Mouse (Mus musculus) stomach, postnatal 0 days (tissue): ENCODE results near the gene Dnajb7. TPM values are rescaled to one million over a fixed set of nuclear protein-coding genes. Genes with fewer than 3 reads are reported as not detected.
"Not testable (repeated sequence)": the region's sequence is repeated elsewhere in the genome, so short reads cannot be mapped to it uniquely, and the experiment has no call there.

ENCODE experiments used
- ATAC-seq: fragments of 200-750 bp; cut with Nextera tagmentation; 2 replicates; pipeline ENCODE4 v1.8.0; 2017; ENCODE audit not compliant: low FRiP score, low TSS enrichment
- DNase-seq: peaks from one replicate; pipeline ENCODE4 v3.0.0-alpha.2; 2016; ENCODE audit warnings: low spot score
- H3K27ac ChIP-seq: fragments of 300-500 bp; sonication (generic); replicated peaks from 2 replicates; pipeline ENCODE4 v1.5.1; 2014; ENCODE audit warnings: mild to moderate bottlenecking, control low read depth
- H3K27me3 ChIP-seq: fragments of 300-500 bp; sonication (generic); 2 replicates; pipeline ENCODE4 v1.6.1; 2014; ENCODE audit warnings: low read length; ENCODE audit not compliant: control insufficient read depth, insufficient read depth
- H3K36me3 ChIP-seq: fragments of 300-500 bp; sonication (generic); 2 replicates; pipeline ENCODE4 v1.6.1; 2014; ENCODE audit warnings: low read length, mixed read lengths; ENCODE audit not compliant: control insufficient read depth, insufficient read depth
- H3K4me1 ChIP-seq: fragments of 300-500 bp; sonication (generic); replicated peaks from 2 replicates; pipeline ENCODE4 v1.6.1; 2014; ENCODE audit warnings: antibody characterized with exemption; ENCODE audit not compliant: control insufficient read depth, insufficient read depth
- H3K4me2 ChIP-seq: fragments of 300-500 bp; sonication (generic); replicated peaks from 2 replicates; pipeline ENCODE4 v1.6.1; 2014; ENCODE audit warnings: low read depth, mild to moderate bottlenecking, control low read depth, moderate library complexity
- H3K4me3 ChIP-seq: fragments of 300-500 bp; sonication (generic); 2 replicates; pipeline ENCODE4 v1.5.1; 2014; ENCODE audit warnings: low read depth, low read length, control low read depth
- H3K9ac ChIP-seq: fragments of 300-500 bp; sonication (generic); 2 replicates; pipeline ENCODE4 v1.6.1; 2014; ENCODE audit warnings: mild to moderate bottlenecking, low read length, control low read depth, mixed read lengths
- H3K9me3 ChIP-seq: fragments of 300-500 bp; sonication (generic); 2 replicates; pipeline ENCODE4 v1.6.1; 2016; ENCODE audit warnings: low read length; ENCODE audit not compliant: control insufficient read depth
- CTCF ChIP-seq: IDR thresholded peaks from 2 replicates; pipeline ENCODE4 v1.5.1; 2016; ENCODE audit warnings: antibody characterized with exemption, low read depth, mild to moderate bottlenecking, moderate library complexity
- EP300 ChIP-seq: optimal IDR thresholded peaks from 2 replicates; pipeline ENCODE3; 2016; ENCODE audit warnings: antibody characterized with exemption
- WGBS: fragments of 180-500 bp; shearing (Covaris S2); extraction: QIAGEN DNeasy Blood & Tissue Kit; methylation state at CpG from one replicate; pipeline ENCODE4 v1.1.7; 2014; 5-methylcytosine and 5-hydroxymethylcytosine counted together
- polyA plus RNA-seq: library from polyadenylated mRNA; unstranded; fragments of >200 nt; fragmentation: Nextera tagmentation; extraction: Ambion mirVana; gene quantifications from 2 replicates; pipeline ENCODE4 v1.2.1, GENCODE M21; 2015

Gene Dnajb7
- polyA plus RNA-seq, 1 experiment from 2014 or later: 0.70 TPM

- no peak overlapping the region for H3K9ac ChIP-seq
- DNase-seq: no peak
- no peak for TF ChIP-seq EP300
- no peak for TF ChIP-seq CTCF
- WGBS: 71% methylated on average over 3 of the region's 3 CpGs
- no peak overlapping the region for H3K27ac ChIP-seq
- no peaks in the 10 kb centered on the region for H3K4me1 ChIP-seq
- H3K9me3 ChIP-seq: no peaks in the 10 kb centered on the region
- H3K4me2 ChIP-seq: no peak overlapping the region
- no peak overlapping the region for H3K4me3 ChIP-seq
- ATAC-seq: no peak
- no peaks in the 10 kb centered on the region; the same call in 1 of the 2 replicates for H3K36me3 ChIP-seq
- no peaks in the 10 kb centered on the region for H3K27me3 ChIP-seq
These were observed 17.2 kb upstream of the Dnajb7 start for GRCm38 (mm10) chr15:81425311-81425710.

GRCm38 (mm10) chr15:81422156-81422681 is 14.1 kb upstream of the Dnajb7 start:
- peak overlapping the region; percentile 36 for H3K4me2 ChIP-seq
- no peaks in the 10 kb centered on the region for H3K36me3 ChIP-seq
- TF ChIP-seq EP300: peak; percentile 61
- TF ChIP-seq CTCF: no peak
- 19% methylated on average over 7 of the region's 7 CpGs for WGBS
- peak overlapping the region; percentile 91 for H3K27ac ChIP-seq
- no peaks in the 10 kb centered on the region for H3K4me1 ChIP-seq
- no peaks in the 10 kb centered on the region for H3K9me3 ChIP-seq
- H3K27me3 ChIP-seq: no peaks in the 10 kb centered on the region
- ATAC-seq (peak; percentile 41; the same call in 1 of the 2 replicates), DNase-seq (peak; percentile 37)
- peak overlapping the region; percentile 0; the same call in 1 of the 2 replicates for H3K4me3 ChIP-seq
- H3K9ac ChIP-seq: 0 out of 2 replicates have a peak overlapping the region, but pooled peaks have one; percentile 38

- no peaks in the 10 kb centered on the region for H3K9me3 ChIP-seq
- no peak for TF ChIP-seq CTCF
- TF ChIP-seq EP300: no peak
- peak; percentile 58 for ATAC-seq
- peak overlapping the region; percentile 0; the same call in 1 of the 2 replicates for H3K4me3 ChIP-seq
- no peaks in the 10 kb centered on the region for H3K27me3 ChIP-seq
- H3K27ac ChIP-seq: peak overlapping the region; percentile 91
- H3K4me2 ChIP-seq: peak overlapping the region; percentile 36
- H3K36me3 ChIP-seq: no peaks in the 10 kb centered on the region
- no peak overlapping the region for H3K9ac ChIP-seq
- DNase-seq: peak; percentile 44
- H3K4me1 ChIP-seq: no peaks in the 10 kb centered on the region
- 12% methylated on average over 1 of the region's 1 CpGs for WGBS
These were observed 13.4 kb upstream of the Dnajb7 start for GRCm38 (mm10) chr15:81421454-81421853.

- Histone ChIP-seq H3K4me2 (no peak overlapping the region), H3K4me3 (no peak overlapping the region), H3K4me1 (no peaks in the 10 kb centered on the region), H3K9ac (no peak overlapping the region), H3K27me3 (no peaks in the 10 kb centered on the region), H3K36me3 (no peaks in the 10 kb centered on the region), H3K9me3 (no peaks in the 10 kb centered on the region), H3K27ac (no peak overlapping the region)
- TF ChIP-seq CTCF: no peak
- no peak for TF ChIP-seq EP300
- ATAC-seq (no peak), DNase-seq (no peak)
- 69% methylated on average over 4 of the region's 4 CpGs for WGBS
These were observed 10.0 kb upstream of the Dnajb7 start for GRCm38 (mm10) chr15:81418065-81418464.

- H3K36me3 ChIP-seq, H3K4me1 ChIP-seq, H3K9me3 ChIP-seq, H3K27me3 ChIP-seq: not testable (repeated sequence)
- TF ChIP-seq CTCF: peak; percentile 34; the same call in 1 of the 2 replicates
- DNase-seq (peak; percentile 87), ATAC-seq (peak; percentile 94)
- H3K9ac ChIP-seq: 0 out of 2 replicates have a peak overlapping the region, but pooled peaks have one; percentile 3
- H3K4me3 ChIP-seq: peak overlapping the region; percentile 22
- peak overlapping the region; percentile 30 for H3K4me2 ChIP-seq
- 2% methylated on average over 22 of the region's 22 CpGs for WGBS
- H3K27ac ChIP-seq: 0 out of 2 replicates have a peak overlapping the region, but pooled peaks have one; percentile 35
These were observed 8.7 kb upstream of the Dnajb7 start for GRCm38 (mm10) chr15:81416763-81417310.

GRCm38 (mm10) chr15:81405008-81405407 is 3.1 kb downstream of the Dnajb7 start:
- no peak overlapping the region for H3K27ac ChIP-seq
- 78% methylated on average over 3 of the region's 3 CpGs for WGBS
- no peak overlapping the region for H3K9ac ChIP-seq
- DNase-seq (no peak), ATAC-seq (no peak)
- no peaks in the 10 kb centered on the region for H3K4me1 ChIP-seq
- no peaks in the 10 kb centered on the region for H3K9me3 ChIP-seq
- no peak overlapping the region for H3K4me3 ChIP-seq
- H3K4me2 ChIP-seq: no peak overlapping the region
- H3K27me3 ChIP-seq: no peaks in the 10 kb centered on the region
- H3K36me3 ChIP-seq: no peaks in the 10 kb centered on the region
- TF ChIP-seq EP300: no peak
- no peak for TF ChIP-seq CTCF
